Mouse (Mus musculus): ENCODE data around the gene Slc17a7.

DNA sequence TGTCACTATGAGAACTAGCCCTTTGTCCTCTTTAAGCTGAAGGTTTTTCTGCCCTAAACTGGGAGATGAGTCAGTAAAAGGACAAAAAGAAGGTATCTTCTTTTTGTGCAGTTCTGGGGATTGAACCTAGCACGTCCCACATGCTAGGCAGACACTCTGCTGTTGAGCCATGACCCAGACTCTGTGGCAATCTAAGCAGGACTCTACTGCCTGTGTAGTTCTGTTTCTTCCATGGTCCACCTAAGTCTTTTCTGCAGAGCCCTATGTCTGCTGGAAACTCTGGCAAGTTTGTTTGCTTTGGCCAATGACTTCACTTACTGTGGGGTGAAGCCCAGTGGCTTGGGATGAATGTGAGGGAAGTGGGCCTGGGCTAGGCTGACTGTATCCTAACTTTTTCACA is 25.3 kb upstream of the Slc17a7 start:
- TF ChIP-seq POLR2A (IDR thresholded peaks at IDR 0.05; ENCODE audit: insufficient read depth, low read depth, low read length) (no peak), CTCF (IDR thresholded peaks at IDR 0.05) (no peak), EP300 (IDR thresholded peaks at IDR 0.05; ENCODE audit: insufficient read depth, low read depth, low read length) (no peak)

Data from heart, adult 2 months (tissue).